Mouse (Mus musculus): ENCODE results near the gene Gtf2h3. TPM values are rescaled to one million over a fixed set of nuclear protein-coding genes. Genes with fewer than 3 reads are reported as not detected.

The Gtf2h3 gene
- polyA plus RNA-seq (2012; ENCODE audit: low replicate concordance), result 1.6 and 6.1 TPM in 2 replicates

DNA sequence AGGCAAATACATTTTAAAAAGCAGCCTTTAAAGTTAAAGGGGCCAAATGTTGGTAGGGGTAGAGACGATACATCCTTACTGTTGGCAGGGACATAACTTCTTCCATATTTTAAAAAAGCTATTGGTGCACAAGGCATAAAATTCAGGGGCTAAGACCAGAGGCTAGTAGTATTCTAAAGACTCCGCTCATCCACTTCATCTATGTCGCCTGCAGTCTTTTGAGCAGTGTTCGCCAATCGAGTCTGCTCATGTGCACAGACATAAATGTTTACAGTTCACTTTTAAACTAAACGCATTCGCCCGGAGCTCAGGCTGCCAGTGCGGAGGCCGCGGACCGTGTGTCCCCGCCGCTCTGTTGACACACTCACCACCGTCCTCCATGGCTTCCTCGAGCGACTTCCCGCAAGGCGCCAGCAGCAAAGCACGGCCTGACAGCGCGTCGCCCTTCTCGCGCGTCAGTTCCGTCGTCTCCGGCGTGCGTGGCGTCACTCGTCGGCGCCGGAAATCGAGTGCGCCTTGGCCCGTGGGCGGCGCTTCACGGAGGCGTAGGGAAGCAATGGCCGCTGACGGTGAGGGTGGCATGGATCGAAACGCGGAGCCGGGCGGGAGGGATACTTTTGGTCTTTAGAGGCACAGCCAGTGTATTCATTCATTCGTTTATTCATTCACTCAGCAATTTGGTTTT, at the start of gene Gtf2h3, which contains the start of gene Eif2b1:
Gene Gtf2h3 (plus strand): TSS at position 508 of the 685 bp plus-strand sequence.
Gene Eif2b1 (minus strand): TSS at position 499 of the 685 bp plus-strand sequence.

DNA sequence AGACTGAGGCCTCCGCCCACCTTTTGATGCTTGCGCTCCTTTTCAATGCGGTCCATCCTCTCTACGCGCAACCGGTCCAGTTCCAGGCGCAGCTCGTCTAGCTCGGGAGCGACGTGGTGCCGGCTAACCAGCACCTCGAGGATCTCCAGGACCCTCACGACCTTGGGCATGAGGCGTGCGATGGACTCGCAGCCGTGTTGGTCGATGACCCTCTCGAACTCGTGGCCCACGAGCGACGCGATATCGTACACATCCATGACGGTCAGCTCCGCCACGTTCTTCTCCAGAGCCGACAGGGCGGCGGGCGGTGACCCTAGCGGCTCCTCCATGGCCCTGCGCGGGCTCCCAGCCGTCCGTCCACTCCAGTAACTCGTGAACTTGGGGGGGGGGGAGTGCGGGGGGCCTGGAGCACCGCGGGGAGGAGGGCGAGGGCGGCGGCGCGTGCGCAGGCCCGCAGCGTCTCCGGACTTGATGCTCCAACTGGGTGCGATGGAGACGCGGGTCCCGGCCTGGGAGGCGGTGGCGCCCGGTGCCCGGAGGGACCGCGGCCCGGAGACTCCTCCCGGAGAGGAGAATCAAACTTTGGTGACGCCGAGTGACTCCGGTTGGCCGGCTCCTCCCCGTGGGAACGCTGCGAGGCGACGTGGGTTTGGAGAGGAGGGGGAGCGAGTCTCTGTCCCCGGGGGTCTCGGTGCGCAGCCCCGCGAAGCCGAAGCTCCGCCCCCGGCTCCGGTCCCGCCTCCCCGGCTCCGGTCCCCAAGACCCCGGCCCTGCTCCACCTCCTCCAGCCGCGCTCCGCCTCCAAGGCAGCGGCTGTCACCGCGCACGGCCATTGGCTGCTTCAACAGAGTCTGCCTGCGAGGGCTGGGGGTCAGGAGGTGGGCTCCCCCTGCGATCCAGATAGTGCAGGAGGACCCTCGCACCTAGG, 48.0 kb upstream of the Gtf2h3 start, which contains the start of gene Rilpl1:
Gene Rilpl1 (minus strand): TSS at position 737 of the 928 bp plus-strand sequence.

DNA sequence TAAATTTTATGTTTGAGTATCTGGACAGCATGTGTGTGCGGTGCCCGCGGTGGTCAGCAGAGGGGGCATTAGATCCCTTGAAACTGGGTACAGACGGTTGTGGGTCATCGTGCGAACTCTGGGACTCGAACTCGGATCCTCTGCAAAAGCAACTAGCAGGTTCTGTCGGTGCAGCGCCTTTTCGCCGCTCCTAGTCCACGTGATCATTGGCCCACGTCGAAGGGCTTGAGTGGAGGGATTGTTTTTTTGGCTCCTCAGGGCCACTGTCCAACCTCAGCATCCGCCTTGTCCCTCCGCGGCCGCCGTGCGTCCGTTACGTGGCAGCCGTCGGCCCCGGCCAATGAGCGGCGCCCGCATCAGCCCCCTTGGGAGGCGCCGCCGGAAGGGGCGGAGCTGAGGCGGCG, 38.6 kb upstream of the Gtf2h3 start, which contains the start of gene Tmed2:
Gene Tmed2 (plus strand): TSS at position 313 of the 404 bp plus-strand sequence.

DNA sequence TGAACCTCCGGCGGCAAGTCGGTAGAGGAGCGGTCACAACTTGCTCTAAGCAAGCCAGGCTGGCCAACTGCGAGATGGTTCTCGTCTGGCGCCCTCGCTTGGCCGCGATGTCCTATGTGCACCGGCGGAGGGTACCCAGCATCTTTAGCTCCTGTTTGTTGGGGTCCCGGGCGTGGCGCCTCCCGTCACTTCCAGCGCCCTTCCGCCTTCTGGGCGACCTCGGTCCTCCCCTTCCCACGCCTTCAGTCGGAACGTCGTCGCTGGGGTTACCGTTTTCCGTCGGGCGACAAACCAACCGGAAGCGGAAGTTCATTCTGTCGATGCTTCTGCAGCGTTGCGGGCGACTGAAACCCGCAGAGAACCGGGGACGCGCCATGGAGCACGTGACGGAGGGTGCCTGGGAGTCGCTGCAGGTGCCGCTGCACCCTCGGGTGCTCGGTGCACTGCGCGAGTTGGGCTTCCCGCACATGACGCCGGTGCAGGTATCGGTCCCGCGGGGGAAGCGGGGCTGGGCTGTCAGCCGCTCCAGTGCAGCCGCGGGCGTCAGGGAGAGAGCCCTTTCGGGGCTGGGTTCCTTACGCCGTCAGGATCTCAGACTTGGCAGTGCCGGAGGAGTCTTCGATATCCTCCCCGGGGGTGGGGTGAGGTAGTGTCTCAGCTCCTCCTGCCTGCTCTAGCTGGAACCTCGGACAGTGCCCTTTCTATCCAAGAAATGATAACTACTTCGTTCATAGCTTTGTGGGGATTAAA, 26.2 kb upstream of the Gtf2h3 start, which contains the start of gene Ddx55:
Gene Ddx55 (plus strand): TSS at position 307 of the 750 bp plus-strand sequence.

DNA sequence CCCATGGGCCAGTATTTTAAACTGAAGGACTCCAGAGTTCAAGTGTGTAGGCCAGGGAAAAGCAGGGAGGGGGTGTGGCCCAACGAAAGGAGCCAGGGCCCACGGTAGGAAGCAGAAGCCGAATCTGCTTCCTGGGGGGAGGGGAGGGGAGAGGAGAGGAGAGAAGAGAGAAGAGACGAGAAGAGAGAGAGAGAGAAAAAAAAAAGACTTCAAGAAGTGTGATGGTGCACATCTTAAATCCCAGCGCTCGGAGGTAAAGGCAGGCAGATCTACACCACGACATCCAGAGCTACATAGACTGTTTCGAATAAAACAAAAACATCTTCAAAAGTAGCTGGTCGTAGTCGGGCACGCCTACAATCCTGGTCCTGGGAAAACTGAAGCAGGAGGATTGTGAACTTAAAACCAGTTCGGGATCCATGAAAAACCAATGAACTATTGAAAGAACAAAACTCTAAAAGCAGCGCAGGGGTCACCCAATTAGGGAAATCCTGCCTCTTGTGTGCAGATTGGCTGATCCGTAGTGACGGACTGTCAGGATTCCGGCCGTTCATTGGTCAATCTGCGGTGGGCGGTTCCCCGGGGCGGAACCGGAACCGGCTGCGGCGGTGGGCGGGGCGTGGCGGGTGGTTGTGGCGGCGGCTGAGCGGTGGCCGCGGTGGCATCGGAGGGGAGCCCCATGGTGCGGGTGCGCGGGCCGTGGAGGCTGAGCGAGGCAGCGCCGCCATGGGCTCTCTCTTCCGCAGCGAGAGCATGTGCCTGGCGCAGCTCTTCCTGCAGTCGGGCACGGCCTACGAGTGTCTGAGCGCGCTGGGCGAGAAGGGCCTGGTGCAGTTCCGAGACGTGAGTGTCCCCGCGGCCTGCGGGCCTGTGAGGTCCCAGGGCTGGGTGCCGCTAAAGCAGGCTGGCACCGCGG, 49.8 kb downstream of the Gtf2h3 start, which contains the start of gene Atp6v0a2:
Gene Atp6v0a2 (plus strand): TSS at position 129 of the 916 bp plus-strand sequence.

Other genes with a start within 250 kb of the Gtf2h3 start
- 211 and 306 TPM in 2 replicates for gene Cdk2ap1, start 216.1 kb upstream of the Gtf2h3 start, polyA plus RNA-seq (2012; ENCODE audit: low replicate concordance)
- gene Sbno1, start 153.1 kb upstream of the Gtf2h3 start, polyA plus RNA-seq (2012; ENCODE audit: low replicate concordance), result 7.6 and 10.7 TPM in 2 replicates
- gene Kmt5a, start 139.2 kb upstream of the Gtf2h3 start, polyA plus RNA-seq (2012; ENCODE audit: low replicate concordance), result 106 and 213 TPM in 2 replicates
- 18.5 and 24.8 TPM in 2 replicates for gene Rilpl2, start 100.8 kb upstream of the Gtf2h3 start, polyA plus RNA-seq (2012; ENCODE audit: low replicate concordance)
- 6.7 and 7.4 TPM in 2 replicates for gene Snrnp35, start 96.0 kb upstream of the Gtf2h3 start, polyA plus RNA-seq (2012; ENCODE audit: low replicate concordance)
- gene Rilpl1, start 47.7 kb upstream of the Gtf2h3 start, polyA plus RNA-seq (2012; ENCODE audit: low replicate concordance), result 2.3 and 6.7 TPM in 2 replicates
- 55.3 and 239 TPM in 2 replicates for gene Tmed2, start 38.4 kb upstream of the Gtf2h3 start, polyA plus RNA-seq (2012; ENCODE audit: low replicate concordance)
- gene Ddx55, start 26.3 kb upstream of the Gtf2h3 start, polyA plus RNA-seq (2012; ENCODE audit: low replicate concordance), result 19.2 and 32.0 TPM in 2 replicates
- gene Eif2b1, start within 50 bp of the Gtf2h3 start, polyA plus RNA-seq (2012; ENCODE audit: low replicate concordance), result 5.5 and 10.5 TPM in 2 replicates
- 6.1 and 27.7 TPM in 2 replicates for gene Atp6v0a2, start 49.4 kb downstream of the Gtf2h3 start, polyA plus RNA-seq (2012; ENCODE audit: low replicate concordance)
- gene Dnah10, start 145.9 kb downstream of the Gtf2h3 start, polyA plus RNA-seq (2012; ENCODE audit: low replicate concordance), result 0.02 TPM in 1 of 2 replicates, not detected in the other